Mouse (Mus musculus): ENCODE data around the gene Phlda2. TPM values are rescaled to one million over a fixed set of nuclear protein-coding genes. Genes with fewer than 3 reads are reported as not detected.
"Not testable (repeated sequence)": the region's sequence is repeated elsewhere in the genome, so short reads cannot be mapped to it uniquely, and the experiment has no call there.

Phlda2 gene
- total RNA-seq (2021) = under 1 TPM; 0.40 to 0.55 TPM
- 3.5 and 4.2 TPM in 2 replicates for polyA plus RNA-seq (2012; rRNA removed)
- long read RNA-seq, partial matches to known transcripts = 1 of 2 reads
- long read RNA-seq, other reads (novel, unspliced or antisense) = 0 of 2 reads

- peak; percentile 63 for DNase-seq
Observed at GRCm38 (mm10) chr7:143502418-143503200, at the start of gene Phlda2. Gene Phlda2, minus strand, starts transcription at chr7:143503150.

- no peak for DNase-seq
Observed at GRCm38 (mm10) chr7:143549588-143550220, 46.8 kb upstream of the Phlda2 start.

GRCm38 (mm10) chr7:143548976-143549457, 46.1 kb upstream of the Phlda2 start, which contains the start of gene Nap1l4:
Gene Nap1l4, minus strand, starts transcription at chr7:143549106.
- DNase-seq = peak; percentile 100

GRCm38 (mm10) chr7:143548231-143548961, 45.4 kb upstream of the Phlda2 start:
- DNase-seq = no peak

GRCm38 (mm10) chr7:143546554-143546953, 43.6 kb upstream of the Phlda2 start:
- DNase-seq = peak; percentile 11

GRCm38 (mm10) chr7:143544368-143544767, 41.4 kb upstream of the Phlda2 start:
- DNase-seq = no peak

GRCm38 (mm10) chr7:143538671-143539070, 35.7 kb upstream of the Phlda2 start:
- DNase-seq = no peak

GRCm38 (mm10) chr7:143538229-143538628, 35.3 kb upstream of the Phlda2 start:
- not testable (repeated sequence) for DNase-seq

- no peak for DNase-seq
Observed at GRCm38 (mm10) chr7:143536251-143536650, 33.3 kb upstream of the Phlda2 start.

- no peak for DNase-seq
Observed at GRCm38 (mm10) chr7:143533284-143533683, 30.3 kb upstream of the Phlda2 start.

- DNase-seq = no peak
Observed at GRCm38 (mm10) chr7:143532410-143532809, 29.5 kb upstream of the Phlda2 start.

- no peak for DNase-seq
Observed at GRCm38 (mm10) chr7:143519333-143519732, 16.4 kb upstream of the Phlda2 start.

GRCm38 (mm10) chr7:143514416-143514768, 11.4 kb upstream of the Phlda2 start:
- no peak for DNase-seq

GRCm38 (mm10) chr7:143513763-143514415, 10.9 kb upstream of the Phlda2 start:
- DNase-seq = no peak

GRCm38 (mm10) chr7:143511335-143511712, 8.4 kb upstream of the Phlda2 start:
- DNase-seq = no peak

- DNase-seq = no peak
Observed at GRCm38 (mm10) chr7:143510593-143511334, 7.8 kb upstream of the Phlda2 start.

GRCm38 (mm10) chr7:143509566-143509965, 6.6 kb upstream of the Phlda2 start:
- no peak for DNase-seq

GRCm38 (mm10) chr7:143506675-143507074, 3.7 kb upstream of the Phlda2 start:
- DNase-seq = peak; percentile 56

GRCm38 (mm10) chr7:143506271-143506670, 3.3 kb upstream of the Phlda2 start:
- DNase-seq = no peak

GRCm38 (mm10) chr7:143505823-143506222, 2.9 kb upstream of the Phlda2 start:
- peak; percentile 81 for DNase-seq

- DNase-seq = no peak
Observed at GRCm38 (mm10) chr7:143505411-143505810, 2.5 kb upstream of the Phlda2 start.
